Mouse (Mus musculus): ENCODE results near the gene Col7a1.

DNA sequence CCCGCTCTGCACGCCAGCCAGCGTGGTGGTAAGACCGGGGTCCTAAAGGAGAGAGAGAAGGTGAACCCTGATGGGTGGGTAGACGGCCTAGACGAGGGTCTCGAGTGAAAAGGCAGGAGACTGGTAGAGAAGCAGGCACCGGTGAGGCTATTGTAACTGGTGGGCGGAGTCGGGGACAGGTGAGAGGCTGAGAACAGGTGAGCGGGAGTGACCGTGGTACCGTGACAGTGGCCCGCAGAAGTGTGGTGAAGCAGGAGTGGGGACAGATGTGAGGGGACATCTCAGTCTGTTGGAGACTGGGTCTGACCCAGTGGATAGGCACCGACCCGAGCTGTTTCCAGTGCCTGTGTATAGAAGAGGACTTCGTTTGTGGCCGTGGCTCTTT is 38.7 kb downstream of the Col7a1 start:
- TF ChIP-seq CTCF (IDR thresholded peaks at IDR 0.05; ENCODE audit: control insufficient read depth, insufficient read depth, insufficient read length) (no peak), MYOG (IDR thresholded peaks at IDR 0.05; ENCODE audit: control insufficient read depth, extremely low read depth, insufficient read length) (no peak), MAX (IDR thresholded peaks at IDR 0.05) (no peak)

Measured in C2C12 (cell line).